Mouse (Mus musculus): ENCODE measurements around the gene Ddx10.

Gene Ddx10

DNA sequence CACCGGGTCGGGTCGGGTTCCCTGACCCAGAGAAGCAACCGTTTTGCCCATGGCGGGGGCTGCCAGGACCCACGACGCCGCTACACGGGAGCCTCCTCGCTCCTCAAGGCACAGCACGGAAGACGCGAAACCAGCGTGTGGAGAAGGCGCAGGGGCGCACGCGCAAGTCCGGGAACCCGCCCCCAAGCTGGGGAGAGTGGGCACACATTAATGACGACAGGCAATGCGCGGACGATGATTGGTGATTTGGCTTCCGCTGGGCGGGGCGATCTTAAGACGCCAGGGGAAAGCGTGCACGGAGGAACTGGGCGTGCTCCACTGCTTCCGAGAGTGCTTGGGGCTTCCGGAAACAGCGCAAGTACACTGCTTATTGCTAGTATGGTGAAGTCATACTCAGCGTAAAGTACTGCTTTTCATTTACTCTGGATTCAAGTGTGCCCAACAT, at the start of gene Ddx10:
Ddx10 (minus strand) TSS at position 101 of the 445 bp plus-strand sequence.
- DNase-seq (ENCODE audit: inconsistent ontology term): peak; percentile 97

DNA sequence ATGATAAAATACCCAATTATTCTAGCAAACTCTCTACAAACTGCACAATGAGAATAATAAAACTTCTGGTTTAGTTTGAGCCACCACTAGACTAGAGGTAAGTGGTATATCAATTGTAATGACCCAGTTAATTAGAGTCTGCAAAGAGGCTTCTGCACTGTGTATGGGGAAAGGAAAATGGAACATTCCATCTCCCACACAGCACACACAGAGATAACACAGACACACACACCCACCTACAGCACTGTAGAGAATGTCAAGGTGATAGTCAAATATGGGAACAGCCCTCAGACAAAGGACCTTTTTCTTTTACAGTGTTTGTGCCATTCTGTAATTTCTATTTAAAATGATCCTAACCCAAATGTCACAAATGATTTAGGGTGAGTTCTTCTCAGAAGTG, 45.0 kb upstream of the Ddx10 start:
- no peak for DNase-seq (ENCODE audit: inconsistent ontology term)

DNA sequence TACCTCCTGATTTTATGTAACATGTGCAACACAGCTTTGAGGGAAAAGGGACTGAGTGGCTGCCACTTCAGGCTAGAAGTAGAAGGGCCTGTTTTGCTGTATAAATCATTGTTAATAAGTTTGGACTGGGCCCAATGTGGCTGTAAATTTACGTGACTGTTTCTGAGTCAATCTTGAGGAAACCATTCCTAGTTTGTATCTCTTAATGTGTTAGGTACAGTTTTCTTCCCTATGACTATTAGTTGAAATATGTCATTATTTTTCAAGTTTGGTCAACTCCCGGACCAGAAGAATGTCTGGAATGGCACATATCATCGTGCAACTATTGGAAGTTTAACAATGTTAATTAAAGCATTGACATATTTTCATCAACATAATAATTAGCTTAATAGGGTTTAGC, 42.2 kb upstream of the Ddx10 start:
- peak; percentile 85 for DNase-seq (ENCODE audit: inconsistent ontology term)

DNA sequence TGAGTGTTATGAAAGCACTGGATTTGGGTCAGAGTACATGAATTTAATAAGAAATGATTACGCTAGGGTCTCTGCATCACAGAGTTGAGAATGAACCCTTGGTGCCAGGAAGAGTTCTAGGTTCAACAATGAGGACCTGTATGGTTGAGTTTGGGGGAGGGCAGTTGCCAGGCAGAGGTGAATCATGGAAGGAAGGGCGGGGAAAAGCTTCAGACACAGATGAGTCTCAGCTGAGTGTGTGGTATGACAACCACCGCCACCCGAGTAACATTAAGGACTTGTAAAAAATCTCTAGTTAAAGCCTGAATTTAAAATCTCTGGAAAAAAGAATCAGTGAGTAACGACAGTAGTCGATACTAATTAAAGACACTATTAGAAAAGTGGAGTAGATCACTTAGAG, 38.9 kb upstream of the Ddx10 start:
- DNase-seq (ENCODE audit: inconsistent ontology term): no peak

DNA sequence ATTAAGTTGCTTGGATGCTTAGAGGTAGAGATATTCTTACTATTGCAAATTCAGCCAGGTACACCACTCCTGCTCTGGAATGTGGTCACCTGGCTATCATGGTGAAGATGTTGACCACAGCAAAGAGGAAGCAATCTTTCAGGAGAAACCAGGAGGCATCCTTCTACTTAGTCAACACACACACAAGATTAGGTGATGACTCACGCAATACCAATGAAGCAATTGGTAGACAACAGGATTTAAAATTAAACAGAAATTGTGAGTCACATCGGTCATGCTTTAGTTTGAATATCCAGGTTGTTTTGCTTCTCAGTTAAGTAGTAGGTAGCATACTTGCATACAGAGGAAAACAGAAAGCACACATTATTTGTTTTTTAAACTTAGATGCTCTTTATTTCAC, 31.1 kb upstream of the Ddx10 start:
- peak; percentile 17 for DNase-seq (ENCODE audit: inconsistent ontology term)

DNA sequence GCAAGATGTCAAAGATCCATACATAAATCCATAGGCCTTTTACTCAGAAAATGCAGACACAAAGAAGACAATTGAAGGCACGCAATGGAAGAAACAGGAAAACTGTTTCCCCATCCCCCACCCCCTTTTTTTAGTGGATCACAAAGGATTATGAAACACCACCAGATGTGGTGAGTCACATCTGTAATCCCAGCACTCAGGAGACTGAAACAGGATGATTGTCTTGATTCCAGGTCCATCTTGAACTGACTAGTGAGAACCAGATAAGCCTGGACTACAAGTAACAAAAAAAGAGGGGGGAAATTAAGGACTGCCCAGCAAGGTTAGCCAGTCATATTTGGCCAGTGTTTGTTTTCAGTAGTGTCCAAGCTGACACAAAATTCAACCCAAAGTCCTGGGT, 28.5 kb upstream of the Ddx10 start:
- DNase-seq (ENCODE audit: inconsistent ontology term): no peak

DNA sequence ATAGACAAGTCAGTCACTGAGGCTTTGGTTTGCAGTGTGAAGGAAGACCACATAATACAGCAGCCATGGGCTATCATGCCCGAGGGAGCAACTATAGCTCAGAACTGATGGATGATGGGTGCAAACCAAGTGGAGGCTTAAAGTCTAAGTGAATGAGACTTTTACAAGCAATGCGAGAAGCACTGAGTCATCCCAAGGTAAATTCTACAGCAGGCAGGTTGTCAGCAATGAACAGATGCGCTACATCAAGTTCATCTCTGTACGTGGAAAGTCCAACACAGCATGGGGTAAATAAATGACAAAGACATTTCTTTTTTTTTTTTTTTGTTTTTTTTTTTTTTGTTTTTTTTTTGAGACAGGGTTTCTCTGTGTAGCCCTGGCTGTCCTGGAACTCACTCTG, 24.9 kb upstream of the Ddx10 start:
- no peak for DNase-seq (ENCODE audit: inconsistent ontology term)

DNA sequence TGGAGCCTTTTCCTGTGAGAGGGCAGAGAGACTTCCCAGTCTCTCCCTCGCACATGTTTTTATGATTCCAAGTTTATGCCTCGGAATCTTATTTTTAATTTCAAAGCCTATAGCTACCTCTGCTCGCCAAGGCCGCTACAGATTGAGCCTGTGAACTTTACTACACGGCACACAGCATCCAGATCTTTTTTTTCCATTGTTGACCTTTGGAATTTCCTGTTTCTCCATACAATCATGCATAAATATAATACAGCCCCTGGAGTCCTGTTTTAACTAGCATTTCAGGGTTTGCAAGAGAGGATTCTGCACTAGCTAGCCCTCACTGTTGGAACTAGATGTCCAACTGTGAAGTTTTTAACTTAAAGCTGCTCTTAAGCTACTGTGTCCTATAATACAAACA, 24.4 kb upstream of the Ddx10 start:
- DNase-seq (ENCODE audit: inconsistent ontology term): no peak

DNA sequence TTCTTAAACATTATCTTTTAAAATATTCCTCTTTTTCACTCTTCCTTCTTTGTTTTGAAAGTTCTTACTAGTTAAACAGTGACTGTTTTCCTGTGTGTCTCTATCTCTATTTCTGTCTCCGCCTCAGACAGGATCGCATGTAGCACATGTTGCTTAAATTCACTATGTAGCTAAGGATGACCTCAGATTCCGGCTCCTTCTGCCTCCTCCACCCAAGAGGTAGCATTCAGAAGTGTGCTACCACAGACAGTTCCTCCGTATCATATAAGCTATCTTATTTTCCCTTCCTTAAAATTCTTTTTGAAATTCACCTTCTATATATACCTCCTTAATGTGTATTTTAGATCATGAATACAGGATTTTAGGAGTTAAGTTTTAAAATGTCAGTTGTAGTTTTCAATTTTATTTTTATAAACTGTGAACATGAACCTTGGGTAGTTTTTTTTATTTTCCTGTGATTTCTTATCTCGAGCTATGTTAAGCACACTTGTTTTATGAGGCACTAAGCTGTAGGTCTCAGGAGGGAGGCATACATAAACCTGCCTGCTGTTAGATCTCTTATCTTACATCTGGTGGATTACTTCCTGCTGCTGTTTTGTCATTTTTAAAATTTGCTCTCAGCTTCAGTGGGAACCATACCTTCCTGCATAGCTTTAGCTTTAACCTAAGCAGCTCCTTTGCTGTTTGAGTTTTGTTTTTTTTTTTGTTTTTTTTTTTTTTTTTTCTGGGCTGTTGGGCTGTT, 23.6 kb upstream of the Ddx10 start:
- no peak for DNase-seq (ENCODE audit: inconsistent ontology term)

DNA sequence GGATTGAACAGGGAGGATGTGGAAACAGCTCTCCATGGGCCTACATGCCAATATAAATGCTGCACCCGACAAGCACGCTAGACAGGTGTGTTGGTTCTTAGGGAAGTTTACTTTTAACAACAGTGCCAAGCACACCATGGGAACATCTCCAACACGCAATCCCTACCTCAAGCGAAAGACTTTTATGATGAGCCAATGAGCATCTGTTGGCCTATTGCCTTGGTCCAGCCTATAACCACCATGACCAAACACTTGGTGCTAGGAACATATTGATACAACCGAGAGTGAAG, 21.6 kb upstream of the Ddx10 start:
- DNase-seq (ENCODE audit: inconsistent ontology term): no peak

DNA sequence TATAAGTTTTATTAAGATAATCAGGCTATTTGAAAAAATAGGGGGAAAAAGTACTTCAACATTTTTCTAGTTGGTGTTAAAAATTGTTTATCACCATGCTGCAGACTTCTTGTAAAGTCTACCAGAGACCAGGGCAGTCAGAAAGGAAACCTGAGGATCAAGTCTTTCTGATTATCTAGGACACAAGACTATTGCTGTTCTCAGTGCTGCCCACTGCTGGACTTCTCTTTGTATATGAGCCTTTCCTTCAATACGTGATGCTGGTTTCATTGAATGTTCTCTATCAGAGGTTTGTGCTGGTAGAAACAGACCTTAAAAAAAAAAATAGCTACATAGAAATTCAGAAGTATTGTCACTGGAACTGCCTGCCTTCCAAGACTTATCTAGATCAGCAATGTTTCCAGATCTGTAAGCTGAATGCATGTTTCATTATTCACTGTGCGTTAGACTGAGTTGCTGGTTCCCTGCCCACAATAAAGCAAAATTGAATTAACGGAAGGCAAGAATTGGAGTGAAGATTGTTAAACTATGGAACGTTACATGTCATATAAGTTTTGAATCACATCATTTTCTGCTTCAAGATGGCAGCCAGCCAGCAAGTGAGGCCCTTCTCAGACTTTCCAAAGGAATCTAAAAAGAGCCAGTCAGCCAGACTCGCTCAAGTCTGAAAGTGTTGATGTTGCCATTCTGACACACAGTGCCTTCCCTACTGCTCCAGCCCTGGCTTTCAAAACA, 21.0 kb upstream of the Ddx10 start:
- DNase-seq (ENCODE audit: inconsistent ontology term): no peak

DNA sequence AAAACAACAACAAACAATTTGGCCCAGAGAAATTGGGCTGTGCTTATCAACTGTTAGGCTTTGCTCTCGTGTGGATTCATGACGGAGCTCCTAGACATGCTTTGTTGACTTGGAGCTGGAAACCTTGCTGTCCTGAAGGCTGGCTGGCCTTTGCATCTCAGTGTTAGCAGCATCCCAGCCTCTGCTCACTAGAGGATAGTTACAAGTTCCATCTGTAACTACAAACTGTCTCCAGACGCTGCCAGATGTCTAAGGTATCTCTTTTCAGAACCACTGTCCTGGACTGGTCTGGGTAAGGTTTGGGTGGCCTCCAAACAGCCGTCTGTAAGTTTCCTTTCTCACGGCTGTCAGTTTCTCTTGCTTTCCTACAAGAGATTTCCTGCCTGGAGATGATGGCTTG, 20.2 kb upstream of the Ddx10 start:
- DNase-seq (ENCODE audit: inconsistent ontology term): no peak

DNA sequence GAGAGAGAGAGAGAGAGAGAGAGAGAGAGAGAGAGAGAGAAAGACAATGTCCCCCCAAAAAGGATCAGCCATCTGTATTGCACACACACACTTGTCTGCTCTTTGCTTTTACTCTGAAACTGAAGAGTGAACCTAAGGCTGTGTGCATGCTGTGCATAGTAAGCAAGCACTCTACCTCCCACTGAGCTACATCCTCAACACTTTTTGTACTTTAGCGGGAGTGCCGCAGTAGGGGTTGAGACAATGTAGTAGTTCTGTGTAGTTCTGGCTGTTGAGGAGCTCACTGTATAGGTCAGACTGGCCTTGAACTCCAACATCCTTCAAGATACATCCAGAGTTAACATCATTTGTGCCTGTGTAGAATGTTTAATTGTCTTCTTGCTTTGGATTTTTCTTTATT, 17.7 kb upstream of the Ddx10 start:
- no peak for DNase-seq (ENCODE audit: inconsistent ontology term)

DNA sequence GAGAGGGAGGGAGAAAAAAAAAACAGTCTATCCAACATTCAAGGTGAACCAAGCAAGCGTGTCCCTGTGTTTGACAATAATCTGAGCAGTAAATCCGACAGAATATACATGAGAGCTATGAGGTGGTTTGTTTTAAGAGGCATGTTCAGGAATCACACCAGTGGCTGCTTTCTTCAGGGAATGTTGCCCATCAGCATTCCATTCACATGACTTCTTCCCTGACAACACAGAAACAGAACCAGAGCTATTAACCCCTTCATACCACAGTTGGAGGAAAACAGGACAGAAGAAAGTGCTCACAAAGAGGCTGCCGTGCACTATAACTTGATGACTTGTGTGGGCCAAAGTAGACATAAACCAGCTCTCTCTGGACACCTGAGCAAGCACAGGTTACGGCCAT, 16.5 kb upstream of the Ddx10 start:
- DNase-seq (ENCODE audit: inconsistent ontology term): peak; percentile 70

DNA sequence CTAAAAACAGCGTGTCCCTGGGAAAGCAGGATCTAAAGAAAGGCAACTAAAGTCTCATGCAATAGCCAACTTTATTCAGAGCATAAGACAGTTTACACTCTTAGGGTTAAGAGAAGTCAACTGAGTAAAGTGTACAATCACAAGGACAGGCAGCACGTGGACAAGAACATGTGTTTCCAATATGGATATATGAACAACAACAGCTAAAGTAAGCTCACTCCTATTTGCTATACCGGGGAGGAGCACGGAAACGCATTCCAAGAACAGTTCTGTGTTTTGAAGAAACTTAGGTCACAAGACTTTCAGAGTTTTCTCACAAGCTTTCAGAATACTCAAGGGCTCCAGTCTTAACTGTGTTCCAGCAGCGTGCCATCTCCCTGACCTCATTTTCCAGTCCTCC, 10.3 kb upstream of the Ddx10 start:
- DNase-seq (ENCODE audit: inconsistent ontology term): no peak

DNA sequence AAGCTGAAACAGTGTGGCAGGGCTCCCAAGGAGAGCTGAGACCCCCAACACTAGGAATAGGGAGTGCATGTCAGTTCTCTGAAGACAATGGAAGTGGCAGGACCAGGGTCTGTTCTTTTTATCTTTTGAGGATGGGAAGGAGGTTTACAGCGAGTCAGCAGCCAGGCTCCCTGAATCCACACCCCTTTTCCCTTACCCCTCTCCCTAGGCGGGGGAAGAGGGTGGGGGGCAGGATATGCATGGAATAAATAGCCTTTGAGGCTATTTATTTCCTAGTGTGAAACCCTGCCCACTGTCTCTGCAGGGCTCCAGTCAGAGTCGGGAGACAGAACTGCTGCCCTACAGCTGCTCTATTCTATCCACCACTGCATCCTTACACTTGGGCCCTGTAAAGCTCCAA, 9.9 kb upstream of the Ddx10 start:
- DNase-seq (ENCODE audit: inconsistent ontology term): no peak

DNA sequence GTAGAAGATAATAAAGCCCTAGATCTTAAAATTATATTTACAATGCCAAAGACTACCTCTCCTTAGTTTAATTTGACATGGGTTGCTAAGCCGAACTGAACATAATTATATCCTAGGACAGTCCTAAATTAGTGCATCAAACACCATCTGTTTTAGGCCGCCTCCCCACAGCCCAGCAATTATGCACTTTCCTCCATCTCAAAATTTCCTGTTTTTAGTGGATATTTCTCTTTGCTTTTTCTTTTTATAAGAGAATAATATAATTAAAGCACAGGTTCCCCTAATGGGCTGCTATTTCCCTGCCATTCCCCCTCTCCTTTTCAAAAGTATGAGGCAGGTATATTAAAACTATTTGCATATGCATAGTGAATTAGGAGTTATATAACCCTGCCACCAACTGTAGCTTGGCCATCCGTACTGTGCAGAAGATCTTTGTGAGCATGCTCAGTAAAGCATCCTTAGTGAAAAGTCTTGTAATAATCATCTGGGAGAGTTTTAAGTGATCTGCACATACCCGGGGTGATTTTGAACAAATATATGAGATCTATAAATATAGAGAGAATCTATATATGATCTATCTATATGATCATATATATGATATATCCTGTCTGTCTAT, 8.9 kb upstream of the Ddx10 start:
- DNase-seq (ENCODE audit: inconsistent ontology term): no peak

DNA sequence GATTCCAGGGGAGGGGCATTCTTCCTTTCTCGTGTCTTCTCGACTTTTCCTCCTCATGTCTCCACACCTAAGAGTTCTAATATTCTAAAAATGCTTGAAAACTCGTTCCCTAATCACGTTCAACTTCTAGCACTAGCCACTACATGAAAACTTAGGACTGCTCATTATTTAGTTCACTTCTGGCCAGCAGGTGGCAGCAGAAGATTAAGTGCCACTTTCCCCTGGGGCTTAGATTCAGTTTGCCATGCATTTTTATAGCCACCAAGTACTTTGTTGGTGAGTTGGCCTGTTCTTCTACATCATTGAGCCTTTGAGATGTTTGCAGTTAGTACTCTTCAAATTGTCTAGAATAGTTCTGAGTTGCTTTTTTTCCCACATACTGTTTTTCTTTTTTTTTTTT, 6.5 kb upstream of the Ddx10 start:
- peak; percentile 33 for DNase-seq (ENCODE audit: inconsistent ontology term)

DNA sequence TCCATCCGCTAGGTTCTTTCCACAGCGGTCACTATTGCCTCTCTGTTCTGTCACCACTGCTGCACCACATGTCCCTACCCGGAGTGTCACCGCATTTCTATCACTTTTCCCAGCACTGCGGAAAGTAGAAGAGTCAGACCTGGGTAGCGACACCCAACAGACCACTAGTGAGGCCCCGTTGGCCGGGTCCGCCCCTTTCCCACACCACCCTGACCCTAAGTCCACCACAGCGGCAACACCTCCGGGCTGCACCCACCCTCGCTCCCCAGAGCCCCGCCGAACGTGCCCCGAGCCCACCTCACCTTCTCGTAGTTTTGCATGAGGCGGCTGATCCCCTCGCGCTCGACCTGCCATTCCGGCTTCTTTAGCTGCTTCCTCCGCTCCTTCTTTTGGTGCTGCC, 337 bp downstream of the Ddx10 start:
- no peak for DNase-seq (ENCODE audit: inconsistent ontology term)

DNA sequence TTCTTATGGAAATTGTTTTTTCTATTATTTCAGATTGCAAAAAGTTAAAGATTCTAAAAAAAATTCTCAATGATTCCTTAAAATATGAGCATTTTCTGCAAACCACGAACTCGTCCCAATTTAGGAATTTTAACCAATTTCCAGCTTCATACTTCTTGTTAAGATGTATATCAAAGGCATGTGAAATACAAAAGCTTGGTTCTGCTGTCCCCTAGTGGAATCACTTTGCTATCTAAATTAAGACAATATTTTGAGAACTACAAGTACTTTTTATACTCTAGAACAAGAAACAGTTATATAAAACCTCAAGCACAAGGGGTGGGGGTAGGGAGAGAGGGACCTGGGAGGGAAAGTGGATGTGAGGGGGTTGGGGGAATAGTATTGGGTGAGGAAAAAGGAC, 29.7 kb downstream of the Ddx10 start:
- DNase-seq (ENCODE audit: inconsistent ontology term): peak; percentile 11

DNA sequence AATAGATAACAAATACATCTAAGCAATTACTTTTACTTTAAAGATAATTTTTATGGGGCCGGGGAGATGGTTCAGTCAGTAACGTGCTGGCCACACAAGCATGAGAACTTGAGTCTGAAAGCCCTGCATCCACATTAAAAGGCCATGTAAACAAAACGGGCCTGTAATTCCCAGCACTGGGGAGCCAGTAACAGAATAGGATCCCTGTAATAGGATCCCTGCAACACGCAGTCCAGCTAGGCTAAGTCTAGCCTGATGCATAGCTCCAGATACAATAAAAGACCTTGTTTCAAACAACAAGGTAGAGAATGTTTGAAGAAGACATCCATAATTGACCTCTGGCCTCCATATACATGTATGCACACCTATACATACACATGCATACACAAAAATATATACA, 39.6 kb downstream of the Ddx10 start:
- no peak for DNase-seq (ENCODE audit: inconsistent ontology term)

DNA sequence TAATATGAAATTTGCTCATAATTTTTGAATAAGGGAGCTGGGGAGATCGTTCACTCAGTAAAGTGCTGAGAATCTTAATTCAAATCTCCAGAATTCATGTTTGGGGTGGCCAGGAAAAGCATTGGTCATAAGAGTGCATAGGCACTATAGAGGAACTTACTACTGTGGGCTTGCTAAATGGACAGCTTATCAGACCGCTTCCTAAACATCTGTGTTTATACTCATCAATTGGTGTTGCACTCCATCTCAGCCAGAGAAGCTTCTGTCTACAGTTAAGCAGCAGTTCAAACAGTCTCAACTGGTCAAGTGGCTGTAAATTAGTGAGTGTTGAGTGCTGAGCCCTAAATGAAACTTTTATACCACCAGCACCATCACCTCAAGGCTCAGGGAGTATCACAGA, 73.3 kb downstream of the Ddx10 start:
- DNase-seq (ENCODE audit: inconsistent ontology term): no peak

DNA sequence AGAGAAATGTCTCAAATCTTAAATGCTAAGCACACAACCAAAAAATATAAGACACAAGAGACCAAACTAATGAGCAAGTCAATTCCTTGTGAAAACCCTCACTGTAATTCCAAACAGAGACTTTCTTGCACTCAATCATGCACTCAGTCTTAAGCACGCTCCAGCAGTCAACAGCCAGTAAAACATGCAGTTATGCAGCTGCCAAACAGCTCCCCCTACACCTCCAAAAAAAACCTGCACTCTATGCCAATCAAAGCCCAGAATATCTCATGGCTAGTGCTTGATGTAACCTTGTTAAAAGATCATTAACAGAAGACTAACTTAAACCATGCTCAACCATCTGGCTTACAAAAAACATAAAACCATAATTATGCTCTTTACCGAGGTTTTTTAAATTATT, 74.6 kb downstream of the Ddx10 start:
- no peak for DNase-seq (ENCODE audit: inconsistent ontology term)

Measured in Muller cell, postnatal 12 days (primary cell).